Mouse (Mus musculus) bone marrow, adult 2 months (tissue): ENCODE results near the gene Klk1b9. TPM values are rescaled to one million over a fixed set of nuclear protein-coding genes. Genes with fewer than 3 reads are reported as not detected.
"Not testable (repeated sequence)": the region's sequence is repeated elsewhere in the genome, so short reads cannot be mapped to it uniquely, and the experiment has no call there.

ENCODE experiments used
- H3K27ac ChIP-seq: fragments of 200-500 bp; 2 replicates; pipeline ENCODE4 v1.5.1; 2012; ENCODE audit warnings: low read depth, mild to moderate bottlenecking, control low read depth, inconsistent platforms, low read length; ENCODE audit not compliant: control insufficient read depth, poor library complexity, insufficient read depth
- H3K4me1 ChIP-seq: fragments of 200-500 bp; 2 replicates; pipeline ENCODE4 v1.6.1; 2011; ENCODE audit warnings: low read length; ENCODE audit not compliant: control insufficient read depth, insufficient read depth
- H3K4me3 ChIP-seq: fragments of 200-500 bp; replicated peaks from 2 replicates; pipeline ENCODE3; 2011; ENCODE audit warnings: mild to moderate bottlenecking, low read depth, low read length, control low read depth; ENCODE audit not compliant: control insufficient read depth
- CTCF ChIP-seq: fragments of 200-500 bp; IDR thresholded peaks from 2 replicates; pipeline ENCODE4 v1.5.1; 2011; ENCODE audit warnings: low read length, control low read depth; ENCODE audit not compliant: control insufficient read depth, insufficient read depth
- POLR2A ChIP-seq: fragments of 200-500 bp; IDR thresholded peaks from 2 replicates; pipeline ENCODE4 v1.6.1; 2011; ENCODE audit warnings: low read depth, mild to moderate bottlenecking, control low read depth, low read length, borderline replicate concordance; ENCODE audit not compliant: control insufficient read depth
- WGBS: fragments of 180-500 bp; shearing (Covaris S2); methylation state at CpG from one replicate; pipeline ENCODE4 v1.1.7; 2018; 5-methylcytosine and 5-hydroxymethylcytosine counted together
- polyA plus RNA-seq: library from polyadenylated mRNA; stranded (reverse); fragments of >200 nt; gene quantifications from 2 replicates; pipeline ENCODE4 v1.2.4, GENCODE M21; 2011; ENCODE audit warnings: low replicate concordance; ENCODE audit not compliant: missing spikeins, insufficient read depth, insufficient read length

Gene Klk1b9
- polyA plus RNA-seq, 1 experiment = not detected

- TF ChIP-seq CTCF (no peak), POLR2A (no peak)
- 59% methylated on average over 3 of the region's 3 CpGs for WGBS
- H3K27ac ChIP-seq = peak within 1 kb of the TSS; percentile 33; the same call in 1 of the 2 replicates
- H3K4me3 ChIP-seq = no peak within 1 kb of the TSS
- H3K4me1 ChIP-seq = peaks cover 1% of the 10 kb centered on the region; the same call in 1 of the 2 replicates
Observed at GRCm38 (mm10) chr7:43966451-43966850, 9.4 kb upstream of the Klk1b9 start, which contains the start of gene Klk1b1. Klk1b1 (plus strand) TSS chr7:43966751.

GRCm38 (mm10) chr7:43967058-43967457 lies 8.8 kb upstream of the Klk1b9 start:
- TF ChIP-seq POLR2A (no peak), CTCF (no peak)
- 51% methylated on average over 3 of the region's 3 CpGs for WGBS
- no peak overlapping the region; the same call in 1 of the 2 replicates for H3K27ac ChIP-seq

GRCm38 (mm10) chr7:43967612-43968011 lies 8.2 kb upstream of the Klk1b9 start:
- H3K4me3 ChIP-seq = no peak overlapping the region
- H3K27ac ChIP-seq = no peak overlapping the region
- 55% methylated on average over 2 of the region's 2 CpGs for WGBS
- H3K4me1 ChIP-seq = peaks cover 1% of the 10 kb centered on the region; the same call in 1 of the 2 replicates
- TF ChIP-seq CTCF (no peak), POLR2A (no peak)

More at GRCm38 (mm10) chr7:43967058-43967457, 8.8 kb upstream of the Klk1b9 start:
- no peak overlapping the region for H3K4me3 ChIP-seq
- peaks cover 1% of the 10 kb centered on the region; the same call in 1 of the 2 replicates for H3K4me1 ChIP-seq

GRCm38 (mm10) chr7:43985657-43986056 lies 9.8 kb downstream of the Klk1b9 start:
- no peaks in the 10 kb centered on the region for H3K4me1 ChIP-seq
- no peak overlapping the region for H3K4me3 ChIP-seq
- H3K27ac ChIP-seq = no peak overlapping the region
- no peak for TF ChIP-seq POLR2A
- no peak for TF ChIP-seq CTCF

- H3K4me1 ChIP-seq, H3K27ac ChIP-seq, H3K4me3 ChIP-seq: not testable (repeated sequence)
- 47% methylated on average over 1 of the region's 1 CpGs for WGBS
Observed at GRCm38 (mm10) chr7:43994821-43995220, 19.0 kb downstream of the Klk1b9 start.

- 75% methylated on average over 4 of the region's 4 CpGs for WGBS
- H3K27ac ChIP-seq, H3K4me3 ChIP-seq, H3K4me1 ChIP-seq: not testable (repeated sequence)
Observed at GRCm38 (mm10) chr7:43995577-43995976, 19.7 kb downstream of the Klk1b9 start, which contains the start of gene Klk1b11. Klk1b11 (plus strand) TSS chr7:43995877.

- Histone ChIP-seq H3K27ac (no peak overlapping the region), H3K4me3 (no peak overlapping the region), H3K4me1 (no peaks in the 10 kb centered on the region)
- no peak for TF ChIP-seq POLR2A
- no peak for TF ChIP-seq CTCF
Observed at GRCm38 (mm10) chr7:44004847-44005246, 29.0 kb downstream of the Klk1b9 start.

GRCm38 (mm10) chr7:44011868-44012267 lies 36.0 kb downstream of the Klk1b9 start, which contains the start of gene Klk1b26:
Klk1b26 (plus strand) TSS chr7:44012168.
- H3K4me3 ChIP-seq, H3K4me1 ChIP-seq, H3K27ac ChIP-seq: not testable (repeated sequence)

- not testable (repeated sequence) for H3K4me3 ChIP-seq, H3K27ac ChIP-seq, H3K4me1 ChIP-seq
- 77% methylated on average over 6 of the region's 6 CpGs for WGBS
Observed at GRCm38 (mm10) chr7:44014666-44015065, 38.8 kb downstream of the Klk1b9 start.

GRCm38 (mm10) chr7:44015071-44015470 lies 39.2 kb downstream of the Klk1b9 start:
- no peak for TF ChIP-seq POLR2A
- TF ChIP-seq CTCF = no peak
- H3K4me1 ChIP-seq = no peaks in the 10 kb centered on the region
- H3K27ac ChIP-seq = no peak overlapping the region
- H3K4me3 ChIP-seq = no peak overlapping the region
- 78% methylated on average over 5 of the region's 5 CpGs for WGBS

Other genes starting within 250 kb of the Klk1b9 start
- not detected in 2 replicates for gene Klk12, start 207.2 kb upstream of the Klk1b9 start, polyA plus RNA-seq
- not detected in 2 replicates for gene Klk11, start 201.5 kb upstream of the Klk1b9 start, polyA plus RNA-seq
- not detected in 2 replicates for gene Klk10, start 195.0 kb upstream of the Klk1b9 start, polyA plus RNA-seq
- gene Klk9, start 184.2 kb upstream of the Klk1b9 start, polyA plus RNA-seq = not detected in 2 replicates
- gene Klk8, start 178.5 kb upstream of the Klk1b9 start, polyA plus RNA-seq = 0.92 and 2.3 TPM in 2 replicates
- not detected in 2 replicates for gene Klk7, start 164.8 kb upstream of the Klk1b9 start, polyA plus RNA-seq
- not detected in 2 replicates for gene Klk6, start 151.6 kb upstream of the Klk1b9 start, polyA plus RNA-seq
- gene Klk5, start 134.1 kb upstream of the Klk1b9 start, polyA plus RNA-seq = not detected in 2 replicates
- not detected in 2 replicates for gene Klk4, start 94.9 kb upstream of the Klk1b9 start, polyA plus RNA-seq
- not detected in 2 replicates for gene Klk15, start 42.3 kb upstream of the Klk1b9 start, polyA plus RNA-seq
- gene Klk1b8, start 25.4 kb upstream of the Klk1b9 start, polyA plus RNA-seq = not detected in 2 replicates
- not detected in 2 replicates for gene Klk1b1, start 9.3 kb upstream of the Klk1b9 start, polyA plus RNA-seq
- not detected in 2 replicates for gene Klk1b11, start 19.8 kb downstream of the Klk1b9 start, polyA plus RNA-seq
- not detected in 2 replicates for gene Klk1b26, start 36.1 kb downstream of the Klk1b9 start, polyA plus RNA-seq
- gene Klk1b27, start 76.2 kb downstream of the Klk1b9 start, polyA plus RNA-seq = not detected in 2 replicates
- not detected in 2 replicates for gene Klk1b21, start 126.3 kb downstream of the Klk1b9 start, polyA plus RNA-seq
- not detected in 2 replicates for gene Klk1b22, start 136.6 kb downstream of the Klk1b9 start, polyA plus RNA-seq
- not detected in 2 replicates for gene Klk1b16, start 160.7 kb downstream of the Klk1b9 start, polyA plus RNA-seq
- gene Klk1b24, start 212.2 kb downstream of the Klk1b9 start, polyA plus RNA-seq = not detected in 2 replicates
- not detected in 2 replicates for gene Klk1b3, start 222.1 kb downstream of the Klk1b9 start, polyA plus RNA-seq
- not detected in 2 replicates for gene Klk1b4, start 231.4 kb downstream of the Klk1b9 start, polyA plus RNA-seq
- not detected in 2 replicates for gene Klk1b5, start 239.9 kb downstream of the Klk1b9 start, polyA plus RNA-seq
- 2.4 and 17.2 TPM in 2 replicates for gene Klk1, start 249.3 kb downstream of the Klk1b9 start, polyA plus RNA-seq